Mouse (Mus musculus) lung, adult 2 months (tissue): ENCODE measurements around the gene Asf1b.

Experiments used
- CTCF ChIP-seq: fragments of 200-500 bp; IDR thresholded peaks from 2 replicates; pipeline ENCODE4 v1.5.1; 2011; ENCODE audit warnings: mild to moderate bottlenecking, low read length, control low read depth; ENCODE audit not compliant: insufficient read depth
- POLR2A ChIP-seq: fragments of 200-500 bp; IDR thresholded peaks from 2 replicates; pipeline ENCODE4 v1.6.1; 2011; ENCODE audit warnings: low read depth, mild to moderate bottlenecking, control low read depth, low read length, borderline replicate concordance; ENCODE audit errors: extremely low read depth

DNA sequence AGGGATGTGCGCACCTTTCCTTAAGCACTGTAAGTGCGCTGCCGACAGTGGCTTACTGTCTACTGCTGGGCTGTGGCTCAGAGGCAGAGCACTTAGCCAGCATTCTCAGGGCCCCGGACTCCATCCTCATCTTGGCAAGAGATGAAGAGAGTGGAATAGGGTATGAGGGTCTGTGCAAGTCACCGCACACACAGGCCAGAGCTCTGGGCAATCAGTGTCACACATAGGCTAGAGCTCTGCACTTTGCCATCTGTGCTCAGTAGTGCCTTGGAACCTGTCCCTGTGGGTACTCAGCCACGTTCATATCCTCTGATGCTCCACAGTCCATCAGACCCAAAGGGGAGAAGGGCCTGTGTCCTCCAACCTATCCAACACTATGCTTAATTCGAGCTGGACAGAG, 26.2 kb downstream of the Asf1b start:
- TF ChIP-seq CTCF (no peak), POLR2A (no peak)
